Mouse (Mus musculus) Patski (cell line): Measurements from ENCODE around the gene Fuca1. TPM values are rescaled to one million over a fixed set of nuclear protein-coding genes. Genes with fewer than 3 reads are reported as not detected.
A peak's percentile ranks its signal among the peaks of the same experiment; 100 is the strongest.

ENCODE experiments used
- ATAC-seq: fragments of 100-300 bp; one replicate; pipeline ENCODE4 v1.8.0; 2021
- CTCF ChIA-PET: fragments of 350-600 bp; sonication (Branson Sonifier 250); formaldehyde crosslinking; loops from one replicate; lab custom pipeline; 2022; ENCODE audit warnings: inconsistent platforms; lab: Charles Lee
- POLR2A ChIA-PET: fragments of 350-600 bp; sonication (Branson Sonifier 250); formaldehyde crosslinking; loops from one replicate; lab custom pipeline; 2022; ENCODE audit warnings: antibody characterized with exemption, inconsistent platforms; lab: Charles Lee
- DNase-seq: peaks from one replicate; pipeline ENCODE4 v3.0.0-alpha.2; 2011; ENCODE audit warnings: low read depth, low spot score
- H3K27me3 ChIP-seq: fragments of 371-371 bp; one replicate; pipeline ENCODE4 v1.5.1; 2021
- CTCF ChIP-seq: fragments of 100-300 bp; IDR thresholded peaks from one replicate; pipeline ENCODE4 v1.5.1; 2021
- in situ Hi-C: fragments of 300-500 bp; cut with MboI; formaldehyde crosslinking; loops from 3 replicates; pipeline ENCODE4 v1.11.1; 2018; ENCODE audit warnings: low pct_unique_long_range_greater_than_20kb, mixed read lengths
- polyA plus RNA-seq: library from polyadenylated mRNA; unstranded; gene quantifications from one replicate; pipeline ENCODE4 v1.2.3, GENCODE M21; 2021

Fuca1 gene
- polyA plus RNA-seq, 1 experiment from 2014 or later = 44.4 TPM

DNA sequence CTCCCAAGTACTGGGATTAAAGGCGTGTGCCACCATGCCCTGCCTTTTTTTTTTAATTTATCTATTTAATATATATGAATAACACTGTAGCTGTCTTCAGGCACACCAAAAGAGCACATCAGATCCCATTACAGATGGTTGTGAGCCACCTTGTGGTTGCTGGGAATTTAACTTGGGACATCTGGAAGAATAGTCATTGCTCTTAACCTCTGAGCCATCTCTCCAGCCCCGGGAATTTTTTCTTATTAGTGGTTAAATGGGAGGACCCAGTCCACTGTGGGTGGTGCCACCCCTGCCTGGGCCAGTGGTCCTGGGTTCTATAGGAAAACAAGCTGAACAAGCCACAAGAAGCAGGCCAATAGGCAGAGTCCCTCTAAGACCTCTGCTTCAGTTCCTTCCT lies 42.8 kb upstream of the Fuca1 start:
- in situ Hi-C loops = loop anchor here (5.0 to 10.0 kb wide), 2 partner anchors 75 to 193 kb away; partner anchors contain the start of gene Ifnlr1

GRCm38 (mm10) chr4:135879021-135879420 lies 41.5 kb upstream of the Fuca1 start:
- POLR2A ChIA-PET = no interaction called here
- no peak for ATAC-seq
- DNase-seq = no peak
- in situ Hi-C loops = loop anchor here (5.0 to 10.0 kb wide), 2 partner anchors 77 to 194 kb away; partner anchors contain the start of gene Ifnlr1
- CTCF ChIA-PET = interaction anchor here (4.5 kb wide), 1 partner anchor 78 kb away, joined by 25 read pairs; no protein-coding TSS in a partner anchor
- no peak for TF ChIP-seq CTCF
- no peaks in the 10 kb centered on the region for H3K27me3 ChIP-seq

More for the DNA sequence above, 42.8 kb upstream of the Fuca1 start:
- DNase-seq (no peak), ATAC-seq (no peak)
- peak; percentile 58 for TF ChIP-seq CTCF
- POLR2A ChIA-PET = interaction anchor here (1.1 kb wide), 1 partner anchor 57 kb away, joined by 3 read pairs; no protein-coding TSS in a partner anchor
- no peaks in the 10 kb centered on the region for H3K27me3 ChIP-seq
- CTCF ChIA-PET = interaction anchor here (0.7 to 4.5 kb wide), 5 partner anchors 19 to 169 kb away, joined by 3 to 25 read pairs (median 3); no protein-coding TSS in a partner anchor

- DNase-seq (no peak), ATAC-seq (no peak)
- ChIA-PET POLR2A (no interaction called here), CTCF (no interaction called here)
- in situ Hi-C loops = no loop called here
- H3K27me3 ChIP-seq = no peaks in the 10 kb centered on the region
- no peak for TF ChIP-seq CTCF
Observed at GRCm38 (mm10) chr4:135880018-135880417, 40.5 kb upstream of the Fuca1 start.

DNA sequence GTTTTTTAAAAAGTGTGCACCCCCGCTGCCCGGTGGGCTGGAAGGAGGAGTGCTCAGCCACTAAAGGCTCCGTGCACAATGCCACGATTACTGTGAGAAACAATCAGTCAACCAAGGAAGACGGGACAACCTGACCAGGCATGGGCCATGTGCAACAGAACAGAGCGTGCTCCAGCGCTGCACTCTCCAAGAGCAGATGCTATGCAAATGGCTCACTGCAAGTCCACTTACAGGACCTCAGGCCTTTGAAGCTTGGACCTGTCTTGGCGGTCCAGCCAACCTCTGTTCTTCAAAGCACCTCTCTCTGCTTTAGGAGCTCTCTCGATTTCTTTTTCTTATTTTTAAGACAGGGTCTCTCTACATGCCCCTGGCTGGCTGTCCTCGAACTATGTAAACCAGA lies 40.0 kb upstream of the Fuca1 start:
- CTCF ChIA-PET = no interaction called here
- in situ Hi-C loops = no loop called here
- DNase-seq (no peak), ATAC-seq (no peak)
- POLR2A ChIA-PET = no interaction called here
- H3K27me3 ChIP-seq = no peaks in the 10 kb centered on the region
- TF ChIP-seq CTCF = no peak

- no peak for TF ChIP-seq CTCF
Observed at GRCm38 (mm10) chr4:135882023-135882422, 38.5 kb upstream of the Fuca1 start.

DNA sequence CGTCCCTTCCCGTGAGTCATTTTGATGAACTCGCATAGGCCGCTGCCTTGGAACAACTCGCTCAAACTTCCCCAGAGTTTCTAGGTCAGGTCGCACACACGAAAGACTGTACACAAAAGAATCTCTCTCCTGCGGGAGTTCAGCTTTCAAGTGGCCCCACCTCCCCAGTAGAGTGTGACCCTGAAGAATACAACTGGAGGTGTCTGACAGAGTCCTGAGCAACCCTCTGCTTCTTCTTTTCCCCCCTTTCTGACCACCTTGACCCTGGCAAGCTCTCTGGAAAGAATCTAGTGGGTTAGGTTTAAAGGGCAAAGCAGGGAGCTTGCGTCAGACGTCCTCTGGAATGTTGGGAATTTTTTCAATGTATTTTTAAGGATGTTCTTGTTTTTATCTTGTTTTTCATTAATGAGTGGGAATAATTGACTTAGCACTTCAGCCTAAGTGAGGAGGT lies 37.1 kb upstream of the Fuca1 start:
- H3K27me3 ChIP-seq = no peaks in the 10 kb centered on the region
- ChIA-PET CTCF (interaction anchor here (0.9 kb wide), 1 partner anchor 9 kb away, joined by 3 read pairs; no protein-coding TSS in a partner anchor), POLR2A (no interaction called here)
- ATAC-seq (no peak), DNase-seq (no peak)
- no peak for TF ChIP-seq CTCF
- in situ Hi-C loops = no loop called here

More at GRCm38 (mm10) chr4:135882023-135882422, 38.5 kb upstream of the Fuca1 start:
- no peaks in the 10 kb centered on the region for H3K27me3 ChIP-seq
- in situ Hi-C loops = no loop called here
- ChIA-PET POLR2A (no interaction called here), CTCF (no interaction called here)
- ATAC-seq (no peak), DNase-seq (no peak)

DNA sequence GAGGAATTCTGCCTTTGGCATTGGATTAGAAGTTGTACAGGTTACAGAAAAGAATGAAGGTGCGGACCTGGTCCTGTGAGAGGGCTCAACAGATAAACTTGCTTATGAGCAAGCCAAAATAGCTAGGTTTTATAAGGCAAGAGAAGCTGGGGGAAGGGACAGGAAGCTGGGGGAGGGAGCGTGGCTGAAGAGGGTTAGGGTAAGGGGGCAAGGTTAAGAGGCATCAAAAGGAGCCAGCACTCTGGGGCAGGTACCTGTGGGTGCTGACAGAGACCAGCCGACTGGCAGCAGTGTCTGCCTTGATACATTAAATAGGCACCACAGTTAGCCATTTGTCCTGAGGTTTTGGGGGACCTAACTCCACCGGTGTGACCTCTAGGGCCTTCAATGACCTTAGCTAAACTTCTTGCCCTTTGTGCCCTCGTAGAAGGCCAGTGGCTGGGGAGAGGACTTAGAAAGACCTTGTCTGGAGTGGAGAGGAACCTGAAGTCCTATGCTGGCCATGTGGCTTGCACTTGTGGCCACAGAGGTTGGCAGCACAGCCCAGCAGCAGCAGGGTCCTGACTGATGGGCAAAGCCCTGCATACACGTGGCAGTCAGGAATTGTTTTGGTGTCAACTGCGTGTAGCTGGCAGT lies 36.5 kb upstream of the Fuca1 start:
- CTCF ChIA-PET = interaction anchor here (0.9 kb wide), 1 partner anchor 10 kb away, joined by 3 read pairs; no protein-coding TSS in a partner anchor
- no peaks in the 10 kb centered on the region for H3K27me3 ChIP-seq
- ATAC-seq (no peak), DNase-seq (no peak)
- in situ Hi-C loops = no loop called here
- POLR2A ChIA-PET = no interaction called here
- no peak for TF ChIP-seq CTCF

GRCm38 (mm10) chr4:135884531-135884930 lies 36.0 kb upstream of the Fuca1 start:
- in situ Hi-C loops = no loop called here
- CTCF ChIA-PET = no interaction called here
- DNase-seq = no peak
- POLR2A ChIA-PET = no interaction called here
- no peaks in the 10 kb centered on the region for H3K27me3 ChIP-seq
- no peak for TF ChIP-seq CTCF
- no peak for ATAC-seq

DNA sequence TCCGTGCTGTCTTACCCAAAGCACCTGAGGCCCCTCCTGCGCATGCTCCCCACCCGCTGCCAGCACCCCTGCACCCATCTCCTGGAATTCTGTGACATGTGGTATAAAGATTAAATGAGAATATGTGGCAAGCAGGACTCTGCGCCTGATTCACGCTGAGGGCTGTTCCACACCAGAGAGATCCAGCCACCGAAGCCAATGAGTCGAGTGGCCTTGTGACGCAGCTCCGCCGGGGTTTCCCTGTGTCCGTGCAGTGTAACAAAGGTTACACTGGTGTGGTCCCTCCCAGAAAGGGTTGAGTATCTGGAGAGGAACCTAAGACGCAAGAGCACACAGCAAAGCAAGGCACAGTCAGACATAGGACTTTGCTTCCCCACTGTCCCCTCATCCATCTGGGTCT lies 34.9 kb upstream of the Fuca1 start:
- no peaks in the 10 kb centered on the region for H3K27me3 ChIP-seq
- ATAC-seq = no peak
- ChIA-PET POLR2A (no interaction called here), CTCF (no interaction called here)
- in situ Hi-C loops = no loop called here
- no peak for DNase-seq
- no peak for TF ChIP-seq CTCF

GRCm38 (mm10) chr4:135886184-135886583 lies 34.4 kb upstream of the Fuca1 start:
- POLR2A ChIA-PET = no interaction called here
- CTCF ChIA-PET = no interaction called here
- in situ Hi-C loops = no loop called here
- no peaks in the 10 kb centered on the region for H3K27me3 ChIP-seq
- DNase-seq = no peak
- no peak for ATAC-seq
- no peak for TF ChIP-seq CTCF

GRCm38 (mm10) chr4:135888448-135889057 lies 32.0 kb upstream of the Fuca1 start:
- CTCF ChIA-PET = no interaction called here
- TF ChIP-seq CTCF = no peak

More at GRCm38 (mm10) chr4:135888448-135889057, 32.0 kb upstream of the Fuca1 start:
- DNase-seq (no peak), ATAC-seq (no peak)
- POLR2A ChIA-PET = no interaction called here
- no peaks in the 10 kb centered on the region for H3K27me3 ChIP-seq
- in situ Hi-C loops = no loop called here
